Mouse (Mus musculus) limb, embryonic 14.5 days (tissue): ENCODE results near the gene Adora3. TPM values are rescaled to one million over a fixed set of nuclear protein-coding genes. Genes with fewer than 3 reads are reported as not detected.

ENCODE experiments used
- ATAC-seq: fragments of 200-750 bp; cut with Nextera tagmentation; 2 replicates; pipeline ENCODE4 v1.8.0; 2017; ENCODE audit warnings: low read depth, moderate number of reproducible peaks, moderate TSS enrichment; ENCODE audit not compliant: low FRiP score
- DNase-seq: peaks from one replicate; pipeline ENCODE4 v3.0.0-alpha.2; 2015; ENCODE audit warnings: low spot score
- H3K27ac ChIP-seq: fragments of 300-500 bp; sonication (generic); replicated peaks from 2 replicates; pipeline ENCODE4 v1.5.1; 2014; ENCODE audit warnings: low read depth, mild to moderate bottlenecking, low read length, moderate library complexity, mixed read lengths
- H3K27me3 ChIP-seq: fragments of 300-500 bp; sonication (generic); 2 replicates; pipeline ENCODE4 v1.6.1; 2014; ENCODE audit warnings: low read length, mixed read lengths; ENCODE audit not compliant: control insufficient read depth, insufficient read depth
- H3K36me3 ChIP-seq: fragments of 300-500 bp; sonication (generic); 2 replicates; pipeline ENCODE4 v1.6.1; 2014; ENCODE audit warnings: mild to moderate bottlenecking, low read length, moderate library complexity, mixed read lengths; ENCODE audit not compliant: control insufficient read depth, insufficient read depth
- H3K4me1 ChIP-seq: fragments of 300-500 bp; sonication (generic); 2 replicates; pipeline ENCODE4 v1.6.1; 2014; ENCODE audit warnings: antibody characterized with exemption, low read length, mixed read lengths; ENCODE audit not compliant: control insufficient read depth, insufficient read depth
- H3K4me2 ChIP-seq: fragments of 300-500 bp; sonication (generic); replicated peaks from 2 replicates; pipeline ENCODE4 v1.6.1; 2014; ENCODE audit warnings: low read depth, mild to moderate bottlenecking, low read length, moderate library complexity; ENCODE audit not compliant: severe bottlenecking
- H3K4me3 ChIP-seq: fragments of 300-500 bp; sonication (generic); replicated peaks from 2 replicates; pipeline ENCODE4 v1.5.1; 2014; ENCODE audit warnings: low read length
- H3K9ac ChIP-seq: fragments of 300-500 bp; sonication (generic); 2 replicates; pipeline ENCODE4 v1.6.1; 2014; ENCODE audit warnings: mild to moderate bottlenecking, low read depth, low read length, moderate library complexity; ENCODE audit not compliant: severe bottlenecking
- H3K9me3 ChIP-seq: fragments of 300-500 bp; sonication (generic); 2 replicates; pipeline ENCODE4 v1.6.1; 2016; ENCODE audit warnings: low read length; ENCODE audit not compliant: control insufficient read depth
- POLR2A ChIP-seq: fragments of 200-500 bp; IDR thresholded peaks from 2 replicates; pipeline ENCODE4 v1.8.0; 2012; ENCODE audit warnings: inconsistent platforms, mild to moderate bottlenecking, moderate library complexity, borderline replicate concordance; ENCODE audit not compliant: insufficient read depth, insufficient read length; ENCODE audit errors: extremely low read depth
- whole genome bisulfite sequencing: fragments of 180-500 bp; shearing (Covaris S2); extraction: QIAGEN DNeasy Blood & Tissue Kit; methylation state at CpG from one replicate; pipeline ENCODE4 v1.1.7; 2014; 5-methylcytosine and 5-hydroxymethylcytosine counted together
- polyA plus RNA-seq, 2 experiments: library from polyadenylated mRNA; depleted of rRNA in 1 of 2; stranded (reverse) in 1 of 2; unstranded in 1 of 2; fragments of >200 nt; fragmentation: Nextera tagmentation in 1 of 2; extraction: Ambion mirVana in 1 of 2; gene quantifications; 2 replicates each; pipeline versions ENCODE4 v1.2.1 to v1.2.3; 2012 to 2014

Gene Adora3
- polyA plus RNA-seq, 2 experiments, result 2.1 to 2.8 TPM

DNA sequence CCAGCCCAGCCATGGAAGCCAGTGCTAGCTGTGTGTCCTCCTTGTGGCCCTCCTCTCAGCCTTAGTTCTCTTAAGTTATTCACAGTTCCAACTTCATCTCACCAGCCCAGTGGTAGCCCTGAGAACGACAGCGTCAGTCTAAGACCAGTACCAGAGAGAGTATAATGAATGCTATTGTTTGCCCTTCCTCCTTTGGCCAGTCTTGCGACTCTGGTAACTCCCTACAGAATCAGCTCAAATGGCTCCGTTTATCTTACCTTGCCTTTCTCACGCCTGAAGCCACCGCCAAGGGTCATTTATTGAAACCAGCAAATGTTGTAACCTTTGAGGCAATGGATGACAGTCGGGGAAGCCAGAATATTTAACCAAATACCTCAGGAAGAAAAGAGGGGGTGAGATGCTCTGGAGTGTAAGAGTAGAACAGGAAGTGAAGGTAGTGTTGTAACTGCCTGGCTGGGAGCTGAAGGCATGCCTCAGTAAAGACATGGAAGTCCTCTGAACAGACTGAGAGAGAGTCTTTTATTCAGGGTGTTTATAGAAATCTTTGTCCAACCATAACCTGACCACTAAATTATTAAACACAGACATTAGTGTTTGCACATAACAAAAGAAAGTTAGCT is 8.8 kb upstream of the Adora3 start:
- H3K27ac ChIP-seq, result no peak overlapping the region

GRCm38 (mm10) chr3:105864123-105864522 is 6.5 kb upstream of the Adora3 start:
- Histone ChIP-seq H3K4me1 (no peaks in the 10 kb centered on the region), H3K36me3 (no peaks in the 10 kb centered on the region), H3K4me3 (no peak overlapping the region), H3K27me3 (no peaks in the 10 kb centered on the region), H3K4me2 (no peak overlapping the region), H3K9ac (no peak overlapping the region), H3K27ac (no peak overlapping the region), H3K9me3 (no peaks in the 10 kb centered on the region)
- DNase-seq (no peak), ATAC-seq (no peak)
- WGBS, result 79% methylated on average over 1 of the region's 1 CpGs
- TF ChIP-seq POLR2A, result no peak

More for the DNA sequence above, 8.8 kb upstream of the Adora3 start:
- no peak for ATAC-seq
- TF ChIP-seq POLR2A, result no peak
- H3K36me3 ChIP-seq, result no peaks in the 10 kb centered on the region
- no peaks in the 10 kb centered on the region for H3K9me3 ChIP-seq
- H3K4me2 ChIP-seq, result no peak overlapping the region
- WGBS, result 46% methylated on average over 7 of the region's 7 CpGs
- no peak for DNase-seq
- H3K4me3 ChIP-seq, result no peak overlapping the region
- H3K9ac ChIP-seq, result no peak overlapping the region
- H3K27me3 ChIP-seq, result no peaks in the 10 kb centered on the region
- peaks cover 12% of the 10 kb centered on the region for H3K4me1 ChIP-seq

- WGBS, result 64% methylated on average over 9 of the region's 9 CpGs
- Histone ChIP-seq H3K36me3 (no peaks in the 10 kb centered on the region), H3K4me1 (no peaks in the 10 kb centered on the region), H3K4me3 (no peak overlapping the region), H3K4me2 (no peak overlapping the region), H3K9me3 (no peaks in the 10 kb centered on the region), H3K27ac (no peak overlapping the region), H3K9ac (no peak overlapping the region), H3K27me3 (no peaks in the 10 kb centered on the region)
- DNase-seq, result no peak
- TF ChIP-seq POLR2A, result no peak
- ATAC-seq, result no peak
These were observed 5.5 kb upstream of the Adora3 start for GRCm38 (mm10) chr3:105865122-105865521.

DNA sequence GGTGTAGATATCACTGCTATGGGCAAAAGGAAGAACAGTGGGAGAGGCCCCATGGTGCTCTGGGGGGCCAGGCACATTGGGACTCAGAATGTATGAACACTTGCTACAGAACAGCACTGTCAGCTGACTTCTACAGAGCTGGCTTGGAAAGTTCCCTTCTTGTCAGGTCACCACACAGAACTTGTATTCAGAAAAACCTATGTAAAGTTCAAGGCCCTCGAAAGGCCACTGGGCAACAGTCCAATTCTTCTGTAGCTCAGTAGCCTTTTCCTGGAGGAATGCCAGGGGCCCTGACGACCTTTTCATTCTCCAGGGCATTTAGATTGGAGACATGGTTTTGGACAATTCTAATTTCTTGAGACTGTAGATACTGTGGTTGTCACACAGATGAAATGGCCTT is 2.5 kb upstream of the Adora3 start:
- Histone ChIP-seq H3K27me3 (no peaks in the 10 kb centered on the region), H3K4me1 (no peaks in the 10 kb centered on the region), H3K4me3 (no peak overlapping the region), H3K9ac (no peak overlapping the region), H3K36me3 (no peaks in the 10 kb centered on the region), H3K9me3 (no peaks in the 10 kb centered on the region), H3K27ac (no peak overlapping the region), H3K4me2 (no peak overlapping the region)
- 47% methylated on average over 2 of the region's 2 CpGs for WGBS
- no peak for TF ChIP-seq POLR2A
- DNase-seq (peak; percentile 18), ATAC-seq (no peak)

DNA sequence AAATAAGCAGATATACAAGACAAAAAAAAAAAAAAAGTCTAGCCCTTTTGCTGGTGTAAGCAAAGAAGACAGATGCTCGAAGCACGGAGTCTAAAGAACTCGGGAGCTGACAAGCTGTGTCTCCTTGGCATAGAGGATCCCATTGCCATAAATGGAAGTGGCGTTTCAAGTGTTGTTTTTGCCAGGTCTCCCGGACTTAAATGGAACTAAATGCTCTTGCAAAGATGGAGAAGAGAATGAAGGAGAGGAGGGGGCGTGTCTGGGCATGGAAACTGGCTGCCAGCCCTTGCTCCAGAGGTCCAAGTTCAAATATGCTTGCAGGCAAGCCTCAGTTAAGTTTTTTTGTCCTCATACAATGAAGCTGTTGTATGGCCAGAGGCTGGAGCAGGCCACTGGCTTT is 1.4 kb downstream of the Adora3 start:
- no peaks in the 10 kb centered on the region for H3K36me3 ChIP-seq
- DNase-seq (no peak), ATAC-seq (no peak)
- H3K4me2 ChIP-seq, result no peak overlapping the region
- no peak overlapping the region for H3K4me3 ChIP-seq
- H3K9ac ChIP-seq, result no peak overlapping the region
- 58% methylated on average over 6 of the region's 6 CpGs for WGBS
- H3K4me1 ChIP-seq, result no peaks in the 10 kb centered on the region
- TF ChIP-seq POLR2A, result no peak
- H3K27ac ChIP-seq, result no peak overlapping the region
- H3K27me3 ChIP-seq, result no peaks in the 10 kb centered on the region
- H3K9me3 ChIP-seq, result no peaks in the 10 kb centered on the region
